Mouse (Mus musculus): ENCODE results near the gene Saa2. TPM values are rescaled to one million over a fixed set of nuclear protein-coding genes. Genes with fewer than 3 reads are reported as not detected.

Saa2 gene
- polyA plus RNA-seq, 1 experiment from 2014 or later = not detected

DNA sequence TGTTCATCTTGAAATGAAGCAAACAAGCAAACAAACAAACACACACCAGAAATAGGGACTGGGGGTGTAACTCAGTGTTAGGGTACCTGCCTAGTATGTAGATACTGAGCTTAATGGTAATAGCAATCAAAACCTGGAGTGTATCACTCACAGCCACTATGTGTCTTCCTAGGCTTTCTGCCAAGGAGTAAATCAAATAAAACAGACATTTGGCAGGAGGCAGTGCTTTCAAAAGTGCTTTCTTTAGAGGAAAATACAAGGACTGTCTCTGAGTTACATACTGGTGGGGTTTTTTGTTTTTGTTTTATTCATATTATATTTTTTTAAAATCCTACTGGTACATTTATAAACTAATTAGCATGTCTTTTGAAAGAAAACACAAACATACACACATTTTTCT, 15.8 kb downstream of the Saa2 start:
- no peak overlapping the region for H3K4me3 ChIP-seq (replicated peaks)
- H3K27ac ChIP-seq = no peak overlapping the region
- no peak overlapping the region for H3K4me2 ChIP-seq (replicated peaks)
- ATAC-seq = no peak
- H3K4me1 ChIP-seq (replicated peaks) = no peaks in the 10 kb centered on the region
- H3K9ac ChIP-seq (replicated peaks) = no peak overlapping the region
- H3K27me3 ChIP-seq = no peaks in the 10 kb centered on the region
- no peaks in the 10 kb centered on the region for H3K9me3 ChIP-seq
- H3K36me3 ChIP-seq = peaks cover 79% of the 10 kb centered on the region

DNA sequence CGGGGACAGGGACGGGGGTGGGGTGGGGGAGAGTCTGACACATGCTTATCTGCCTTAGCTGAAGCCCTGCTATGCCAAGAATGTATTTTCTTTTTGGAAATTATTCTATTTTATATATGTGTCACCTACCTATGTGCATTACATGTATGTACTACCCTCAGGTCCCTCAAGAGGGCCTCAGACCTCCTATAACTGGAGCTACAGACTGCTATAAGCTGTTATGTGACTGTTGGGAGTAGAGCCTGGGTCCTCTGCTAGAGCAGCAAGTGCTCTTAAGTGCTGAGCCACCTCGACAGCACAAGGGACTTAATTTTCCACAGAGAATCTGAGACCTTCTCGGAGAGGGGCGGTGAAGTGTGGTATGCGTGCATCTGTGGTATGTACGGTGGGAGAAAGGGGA, 16.9 kb downstream of the Saa2 start:
- Histone ChIP-seq H3K9me3 (no peaks in the 10 kb centered on the region), H3K36me3 (peaks cover 78% of the 10 kb centered on the region), H3K9ac (replicated peaks) (no peak overlapping the region), H3K27ac (no peak overlapping the region), H3K27me3 (no peaks in the 10 kb centered on the region), H3K4me2 (replicated peaks) (no peak overlapping the region), H3K4me3 (replicated peaks) (no peak overlapping the region), H3K4me1 (replicated peaks) (no peaks in the 10 kb centered on the region)
- no peak for ATAC-seq
- 97% methylated on average over 7 of the region's 7 CpGs for WGBS

DNA sequence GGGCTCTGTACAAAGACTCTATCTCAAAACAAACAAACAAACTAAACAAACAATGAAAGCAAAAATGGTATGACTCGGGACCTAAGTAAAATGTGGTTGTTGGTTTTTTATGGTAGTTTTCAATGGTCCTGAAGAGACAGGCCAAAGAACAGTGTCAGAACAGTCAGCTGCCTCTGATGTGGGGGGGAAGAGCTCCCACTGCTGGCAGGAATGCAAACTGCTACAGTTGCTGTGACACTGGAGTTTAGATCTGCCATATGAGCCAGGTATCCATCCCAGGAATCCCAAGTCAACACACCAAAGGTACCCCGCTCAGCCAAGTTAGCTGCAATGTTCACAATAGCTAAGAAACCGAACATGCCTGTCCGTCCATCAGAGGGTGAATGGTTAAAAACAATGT, 19.1 kb downstream of the Saa2 start:
- WGBS = 65% methylated on average over 4 of the region's 4 CpGs
- no peaks in the 10 kb centered on the region for H3K4me1 ChIP-seq (replicated peaks)

DNA sequence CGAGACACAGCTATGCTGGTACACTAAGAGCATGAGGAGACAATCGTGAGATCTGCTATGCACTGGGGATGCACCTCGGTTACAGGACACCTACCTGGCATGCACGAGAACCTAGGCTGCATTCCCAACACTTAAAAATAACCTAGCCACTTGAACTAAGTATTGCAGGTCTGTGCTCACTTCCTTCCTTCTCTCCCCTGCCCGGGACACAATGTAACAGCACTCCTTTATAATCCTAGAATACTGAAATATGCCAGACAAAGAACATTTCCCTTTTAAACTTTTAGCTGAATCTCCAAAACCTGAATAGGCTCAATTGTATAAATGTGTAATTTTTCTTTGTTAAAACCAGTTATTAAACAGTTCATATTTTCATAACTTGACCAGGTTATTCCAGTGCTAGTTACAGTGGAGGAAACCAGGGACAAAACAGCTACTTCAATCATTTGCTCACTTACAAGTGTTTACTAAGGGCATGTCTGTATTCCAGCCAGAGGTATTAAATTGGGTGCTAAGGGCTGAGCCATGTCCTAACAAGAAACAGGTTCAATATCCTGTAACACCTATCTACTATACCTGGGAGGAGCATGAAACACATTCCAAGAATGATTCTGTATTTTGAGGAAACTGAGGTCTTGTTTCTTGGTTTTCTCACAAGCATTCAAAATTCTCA, 37.7 kb downstream of the Saa2 start:
- H3K9ac ChIP-seq (replicated peaks) = no peak overlapping the region

More for the DNA sequence above, 19.1 kb downstream of the Saa2 start:
- Histone ChIP-seq H3K36me3 (peaks cover 81% of the 10 kb centered on the region), H3K9ac (replicated peaks) (no peak overlapping the region), H3K4me3 (replicated peaks) (no peak overlapping the region), H3K27ac (no peak overlapping the region), H3K27me3 (no peaks in the 10 kb centered on the region), H3K4me2 (replicated peaks) (no peak overlapping the region), H3K9me3 (no peaks in the 10 kb centered on the region)
- ATAC-seq = no peak

DNA sequence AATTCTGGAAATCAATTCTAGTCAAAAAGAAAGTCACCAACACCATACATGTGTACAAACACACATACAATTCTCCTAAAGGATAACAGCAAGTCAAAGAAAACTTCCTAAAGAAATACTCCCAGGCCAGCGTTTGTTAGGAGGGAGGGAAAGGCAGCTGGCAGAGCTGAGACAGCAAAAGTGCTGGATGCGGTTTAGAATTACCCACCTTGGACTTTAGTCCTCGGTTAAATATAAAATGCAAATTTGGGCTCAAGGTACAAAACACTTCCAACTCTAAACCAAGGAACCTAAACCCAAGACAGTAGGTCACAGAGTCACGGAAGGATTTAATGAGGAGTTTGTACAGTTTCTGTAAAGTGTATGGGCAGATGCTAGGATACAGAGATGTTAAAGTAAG, 42.3 kb downstream of the Saa2 start:
- H3K36me3 ChIP-seq = peaks cover 15% of the 10 kb centered on the region
- no peak for ATAC-seq
- no peaks in the 10 kb centered on the region for H3K9me3 ChIP-seq
- H3K9ac ChIP-seq (replicated peaks) = no peak overlapping the region
- H3K4me3 ChIP-seq (replicated peaks) = no peak overlapping the region
- H3K4me1 ChIP-seq (replicated peaks) = peaks cover 29% of the 10 kb centered on the region
- no peak overlapping the region for H3K4me2 ChIP-seq (replicated peaks)
- no peak overlapping the region for H3K27ac ChIP-seq
- WGBS = 92% methylated on average over 4 of the region's 4 CpGs
- no peaks in the 10 kb centered on the region for H3K27me3 ChIP-seq

More for the DNA sequence above, 37.7 kb downstream of the Saa2 start:
- Histone ChIP-seq H3K36me3 (peaks cover 52% of the 10 kb centered on the region), H3K27ac (no peak overlapping the region), H3K27me3 (no peaks in the 10 kb centered on the region), H3K4me3 (replicated peaks) (no peak overlapping the region), H3K9me3 (no peaks in the 10 kb centered on the region), H3K4me1 (replicated peaks) (peaks cover 9% of the 10 kb centered on the region), H3K4me2 (replicated peaks) (no peak overlapping the region)
- no peak for ATAC-seq
- WGBS = 94% methylated on average over 5 of the region's 5 CpGs

DNA sequence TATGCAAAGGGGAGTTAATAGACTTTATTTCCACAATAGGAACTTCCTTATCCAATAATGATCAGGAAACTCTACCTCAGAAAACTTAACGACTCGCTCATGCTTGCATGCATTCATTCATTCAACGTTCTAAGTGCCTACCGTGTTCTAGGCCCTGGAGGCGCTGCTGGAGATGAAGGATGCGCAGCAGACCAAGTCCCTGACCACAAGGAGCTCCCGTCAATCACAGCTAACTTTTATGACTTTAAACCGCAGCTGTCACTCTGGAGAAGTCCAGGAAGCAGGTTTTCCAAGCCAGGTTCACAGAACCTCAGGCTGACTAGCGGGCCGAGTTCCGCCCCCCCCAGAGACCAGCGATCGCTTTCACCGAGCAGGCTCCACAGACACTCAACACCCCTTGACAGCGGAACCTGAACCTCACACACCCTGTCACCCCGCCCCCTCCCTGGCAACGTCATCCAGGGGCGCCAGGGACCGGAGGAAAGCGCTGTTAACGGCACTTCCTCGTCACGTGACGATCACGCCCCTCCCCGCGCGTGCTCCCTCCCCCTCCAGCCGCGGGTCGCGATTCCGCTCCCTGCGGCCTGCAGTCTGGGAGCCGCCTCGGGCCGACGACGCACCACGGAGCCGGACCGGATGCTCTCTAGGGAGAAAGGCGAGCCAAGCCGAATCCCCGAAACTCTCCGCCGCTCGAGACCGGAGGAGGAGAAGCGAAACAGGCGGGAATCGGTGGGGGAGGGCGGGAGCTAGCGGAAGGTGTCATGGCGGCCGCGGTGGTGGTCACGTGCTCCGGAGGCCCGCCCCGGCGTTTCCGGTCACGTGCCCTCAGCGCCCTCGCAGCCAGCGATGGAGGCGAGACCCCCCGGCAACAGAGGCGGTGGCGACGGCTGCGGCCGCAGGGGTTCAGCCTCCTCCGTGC, 44.0 kb downstream of the Saa2 start, which contains the start of the genes Hps5 and Gtf2h1:
Gene Hps5, minus strand, starts transcription at position 778 of the 919 bp plus-strand sequence.
Gene Gtf2h1, plus strand, starts transcription at position 817 of the 919 bp plus-strand sequence.
- Histone ChIP-seq H3K4me1 (replicated peaks) (peaks cover 29% of the 10 kb centered on the region), H3K27me3 (no peaks in the 10 kb centered on the region), H3K9ac (replicated peaks) (peak within 1 kb of the TSS; percentile 97), H3K4me2 (replicated peaks) (peak within 1 kb of the TSS; percentile 96), H3K4me3 (replicated peaks) (peak within 1 kb of the TSS; percentile 86), H3K9me3 (no peaks in the 10 kb centered on the region), H3K36me3 (peaks cover 6% of the 10 kb centered on the region; the same call in 1 of the 2 replicates), H3K27ac (peak within 1 kb of the TSS; percentile 87)
- WGBS = under 1% methylated on average over 75 of the region's 75 CpGs
- peak; percentile 99 for ATAC-seq

DNA sequence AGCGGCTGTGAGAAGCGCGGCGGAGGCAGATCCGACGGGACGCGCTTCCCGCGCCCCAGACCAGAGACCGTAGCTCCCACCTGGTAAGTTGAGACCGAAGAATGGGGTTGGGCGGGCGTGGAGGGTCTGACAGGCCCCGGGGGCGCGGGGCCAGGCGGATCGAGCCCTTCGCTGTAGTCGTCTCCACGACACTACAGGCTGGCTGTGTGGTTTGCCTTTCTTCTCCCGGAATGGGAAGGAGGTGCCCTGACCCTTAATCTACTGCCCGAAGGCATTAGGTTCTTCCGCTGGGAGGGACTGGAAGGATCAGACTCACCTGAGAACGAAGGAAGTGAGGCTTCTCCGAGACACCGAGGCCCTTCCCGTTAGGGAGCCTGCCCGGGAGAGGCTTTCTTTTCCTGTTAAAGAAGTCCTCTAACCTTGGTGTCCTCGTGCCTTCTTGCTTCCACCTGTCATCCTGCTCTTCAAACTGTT, 44.7 kb downstream of the Saa2 start:
- H3K36me3 ChIP-seq = peaks cover 7% of the 10 kb centered on the region; the same call in 1 of the 2 replicates
- no peaks in the 10 kb centered on the region for H3K9me3 ChIP-seq
- peak overlapping the region; percentile 87 for H3K27ac ChIP-seq
- H3K27me3 ChIP-seq = no peaks in the 10 kb centered on the region
- ATAC-seq = no peak
- H3K9ac ChIP-seq (replicated peaks) = peak overlapping the region; percentile 97
- peak overlapping the region; percentile 96 for H3K4me2 ChIP-seq (replicated peaks)
- peak overlapping the region; percentile 86 for H3K4me3 ChIP-seq (replicated peaks)
- WGBS = under 1% methylated on average over 31 of the region's 31 CpGs
- peaks cover 29% of the 10 kb centered on the region for H3K4me1 ChIP-seq (replicated peaks)

DNA sequence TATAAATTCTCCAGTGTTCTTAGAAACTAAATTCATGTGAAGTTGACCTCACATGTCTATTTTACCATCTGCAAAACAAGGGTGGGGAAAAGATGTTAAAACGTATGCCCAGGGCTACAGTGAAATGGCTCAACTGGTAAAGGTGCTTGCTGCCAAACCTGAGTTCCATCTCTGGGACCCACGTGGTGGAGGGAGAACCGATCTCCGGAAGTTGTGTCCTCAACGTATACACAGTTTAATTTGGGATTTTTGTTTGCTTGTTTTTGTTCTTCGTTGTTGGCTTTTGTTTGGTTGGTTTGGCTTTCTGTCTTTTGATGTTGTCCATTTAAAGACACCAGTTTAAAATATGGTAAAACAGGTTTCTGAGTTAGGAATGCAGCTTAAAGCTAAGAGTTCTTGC, 45.2 kb downstream of the Saa2 start:
- 62% methylated on average over 6 of the region's 6 CpGs for WGBS
- ATAC-seq = no peak
- peaks cover 29% of the 10 kb centered on the region for H3K4me1 ChIP-seq (replicated peaks)
- H3K36me3 ChIP-seq = peaks cover 7% of the 10 kb centered on the region; the same call in 1 of the 2 replicates
- H3K27me3 ChIP-seq = no peaks in the 10 kb centered on the region
- peak overlapping the region; percentile 86 for H3K4me3 ChIP-seq (replicated peaks)
- H3K9me3 ChIP-seq = no peaks in the 10 kb centered on the region
- H3K27ac ChIP-seq = no peak overlapping the region
- peak overlapping the region; percentile 96 for H3K4me2 ChIP-seq (replicated peaks)
- H3K9ac ChIP-seq (replicated peaks) = peak overlapping the region; percentile 97

Other genes with a start within 250 kb of the Saa2 start
- gene Sergef, start 112.0 kb upstream of the Saa2 start, polyA plus RNA-seq (2015; fragmentation: Nextera tagmentation; extraction: Ambion mirVana) = 28.9 and 30.0 TPM in 2 replicates
- gene Tph1, start 79.3 kb upstream of the Saa2 start, polyA plus RNA-seq (2015; fragmentation: Nextera tagmentation; extraction: Ambion mirVana) = 0.12 and 0.41 TPM in 2 replicates
- 19.0 and 19.6 TPM in 2 replicates for gene Saal1, start 41.1 kb upstream of the Saa2 start, polyA plus RNA-seq (2015; fragmentation: Nextera tagmentation; extraction: Ambion mirVana)
- gene Saa3, start 36.1 kb upstream of the Saa2 start, polyA plus RNA-seq (2015; fragmentation: Nextera tagmentation; extraction: Ambion mirVana) = 0.17 TPM in 1 of 2 replicates, not detected in the other
- not detected in 2 replicates for gene Saa4, start 19.2 kb upstream of the Saa2 start, polyA plus RNA-seq (2015; fragmentation: Nextera tagmentation; extraction: Ambion mirVana)
- not detected in 2 replicates for gene Saa1, start 8.8 kb upstream of the Saa2 start, polyA plus RNA-seq (2015; fragmentation: Nextera tagmentation; extraction: Ambion mirVana)
- 15.8 and 15.9 TPM in 2 replicates for gene Hps5, start 44.3 kb downstream of the Saa2 start, polyA plus RNA-seq (2015; fragmentation: Nextera tagmentation; extraction: Ambion mirVana)
- 44.6 and 48.4 TPM in 2 replicates for gene Gtf2h1, start 44.3 kb downstream of the Saa2 start, polyA plus RNA-seq (2015; fragmentation: Nextera tagmentation; extraction: Ambion mirVana)
- gene Ldha, start 89.7 kb downstream of the Saa2 start, polyA plus RNA-seq (2015; fragmentation: Nextera tagmentation; extraction: Ambion mirVana) = 501 and 553 TPM in 2 replicates
- 0.22 TPM in 1 of 2 replicates, not detected in the other for gene Ldhc, start 109.4 kb downstream of the Saa2 start, polyA plus RNA-seq (2015; fragmentation: Nextera tagmentation; extraction: Ambion mirVana)
- 419 and 434 TPM in 2 replicates for gene Tsg101, start 168.2 kb downstream of the Saa2 start, polyA plus RNA-seq (2015; fragmentation: Nextera tagmentation; extraction: Ambion mirVana)
- 7.4 and 7.5 TPM in 2 replicates for gene Uevld, start 206.7 kb downstream of the Saa2 start, polyA plus RNA-seq (2015; fragmentation: Nextera tagmentation; extraction: Ambion mirVana)
- gene Gm9999, start 231.8 kb downstream of the Saa2 start, polyA plus RNA-seq (2015; fragmentation: Nextera tagmentation; extraction: Ambion mirVana) = not detected in 2 replicates